10 mouse cellular contexts compared by ENCODE assay signal in genomic region chr10:39595862-39596261, GRCm38 (mm10). TPM values are rescaled to one million over a fixed set of nuclear protein-coding genes. Genes with fewer than 3 reads are reported as not detected.
DNase-seq lines count a peak whose midpoint lies in the region; ATAC-seq and TF ChIP-seq lines count a peak whose summit lies in the region.
"Had no signal": no experiment of that assay in that cellular context is flagged by ENCODE, and none has a peak within 500 bp of the region (broad histone marks: within the 10 kb centered on the region; RNA-seq: fewer than 3 reads in every experiment).

No protein-coding gene starts in this region.

- no peak overlapping the region for H3K4me2 ChIP-seq in kidney, embryonic 14.5 days (replicated peaks; ENCODE audit: low read depth, low read length)
- H3K4me2 ChIP-seq in limb, embryonic 14.5 days (replicated peaks; ENCODE audit: low read depth, low read length, severe bottlenecking) = no peak overlapping the region
- H3K4me2 ChIP-seq: hindbrain, embryonic 15.5 days had no signal

- H3K9me3 ChIP-seq in kidney, embryonic 14.5 days (ENCODE audit: control insufficient read depth, low read length) = peaks cover 13% of the 10 kb centered on the region; the same call in 1 of the 2 replicates
- H3K9me3 ChIP-seq in limb, embryonic 14.5 days (ENCODE audit: control insufficient read depth, low read length) = no peaks in the 10 kb centered on the region; the same call in 1 of the 2 replicates
- H3K9me3 ChIP-seq: hindbrain, embryonic 15.5 days had no signal

- no peaks in the 10 kb centered on the region for H3K36me3 ChIP-seq in kidney, embryonic 14.5 days (ENCODE audit: control insufficient read depth, insufficient read depth, low read length)
- H3K36me3 ChIP-seq in limb, embryonic 14.5 days (ENCODE audit: control insufficient read depth, insufficient read depth, low read length) = no peaks in the 10 kb centered on the region
- H3K36me3 ChIP-seq: hindbrain, embryonic 15.5 days had no signal

- 78% methylated on average over 3 of the region's 3 CpGs for WGBS in kidney, embryonic 14.5 days
- 46% methylated on average over 3 of the region's 3 CpGs for WGBS in limb, embryonic 14.5 days

- H3K4me3 ChIP-seq in kidney, embryonic 14.5 days (ENCODE audit: low read length) = no peak overlapping the region
- no peak overlapping the region for H3K4me3 ChIP-seq in limb, embryonic 14.5 days (replicated peaks; ENCODE audit: low read length)
- H3K4me3 ChIP-seq: hindbrain, embryonic 15.5 days had no signal

- 0 out of 2 replicates have a peak, but pooled peaks cover 5% of the 10 kb centered on the region for H3K4me1 ChIP-seq in kidney, embryonic 14.5 days (ENCODE audit: control insufficient read depth, insufficient read depth, low read length)
- peaks cover 14% of the 10 kb centered on the region for H3K4me1 ChIP-seq in limb, embryonic 14.5 days (ENCODE audit: control insufficient read depth, insufficient read depth, low read length)

- DNase-seq in kidney, postnatal 36 days = no peak
- peak; percentile 62 for DNase-seq in 416B (ENCODE audit: low read depth)
- DNase-seq in limb, embryonic 14.5 days (ENCODE audit: low spot score) = peak; percentile 67
- DNase-seq in thymus, postnatal 0 days (ENCODE audit: low spot score) = no peak
- DNase-seq in heart, adult 18-20 months = no peak
- DNase-seq in cerebellum, postnatal 14 days = no peak
- DNase-seq: thymus, postnatal 36 days had no signal

- no peak overlapping the region for H3K9ac ChIP-seq in kidney, embryonic 14.5 days (ENCODE audit: low read depth, low read length)
- no peak overlapping the region for H3K9ac ChIP-seq in limb, embryonic 14.5 days (ENCODE audit: low read depth, low read length, severe bottlenecking)
- H3K9ac ChIP-seq: hindbrain, embryonic 15.5 days had no signal

- peak overlapping the region; percentile 43; the same call in 1 of the 2 replicates for H3K27ac ChIP-seq in kidney, embryonic 14.5 days (ENCODE audit: low read depth, low read length)
- H3K27ac ChIP-seq in limb, embryonic 14.5 days (replicated peaks; ENCODE audit: low read depth, low read length) = no peak overlapping the region
- H3K27ac ChIP-seq: hindbrain, embryonic 15.5 days had no signal

- ATAC-seq in kidney, embryonic 14.5 days (ENCODE audit: low FRiP score, low TSS enrichment) = no peak
- ATAC-seq in common myeloid progenitor, adult 5-6 weeks (replicated peaks; ENCODE audit: low read depth, poor library complexity, severe bottlenecking) = peak; percentile 75
- ATAC-seq in limb, embryonic 14.5 days (ENCODE audit: low FRiP score, low read depth) = peak; percentile 73; the same call in 1 of the 2 replicates

- no peaks in the 10 kb centered on the region for H3K27me3 ChIP-seq in kidney, embryonic 14.5 days (ENCODE audit: control insufficient read depth, insufficient read depth, low read length)
- no peaks in the 10 kb centered on the region for H3K27me3 ChIP-seq in limb, embryonic 14.5 days (ENCODE audit: control insufficient read depth, insufficient read depth, low read length)
- H3K27me3 ChIP-seq: hindbrain, embryonic 15.5 days had no signal

- TF ChIP-seq POLR2A in limb, embryonic 14.5 days (IDR thresholded peaks at IDR 0.05; ENCODE audit: borderline replicate concordance, extremely low read depth, insufficient read depth, insufficient read length) = no peak

RNA-seq across cellular contexts. Expression of gene Traf3ip2, which starts 16.9 kb away (rescaled TPM):
- polyA plus RNA-seq in kidney, embryonic 14.5 days (2014; fragmentation: Nextera tagmentation; extraction: Ambion mirVana) = 16.6 and 19.6 TPM in 2 replicates
- total RNA-seq in common myeloid progenitor, adult 5-6 weeks (2017) = 3.8 and 4.0 TPM in 2 replicates
- polyA plus RNA-seq in limb, embryonic 14.5 days (2012; rRNA removed) = 7.5 and 9.0 TPM in 2 replicates
- 13.3 and 13.7 TPM in 2 replicates for polyA plus RNA-seq in limb, embryonic 14.5 days (2014; fragmentation: Nextera tagmentation; extraction: Ambion mirVana)
- 13.9 and 19.3 TPM in 2 replicates for polyA plus RNA-seq in thymus, postnatal 0 days (2015; fragmentation: Nextera tagmentation; extraction: Ambion mirVana)
- 1 to 10 TPM; 4.7 to 5.4 TPM for total RNA-seq in heart, adult 18-20 months (2021)

Comparison
In these comparisons a context has a peak if more than half of its experiments do, and no peak if none do; other contexts are left out.
1. DNase-seq: peak in 416B (single experiment) and limb, embryonic 14.5 days (single experiment); none in kidney, postnatal 36 days (0 of 2), thymus, postnatal 0 days (single experiment), heart, adult 18-20 months (0 of 2) and cerebellum, postnatal 14 days (0 of 2).